Mouse (Mus musculus) cerebellum, adult 8-10 months (tissue): ENCODE data around the gene Lnx2.

Experiments used
- DNase-seq: peaks from one replicate; pipeline ENCODE4 v3.0.0; 2022

The Lnx2 gene

DNA sequence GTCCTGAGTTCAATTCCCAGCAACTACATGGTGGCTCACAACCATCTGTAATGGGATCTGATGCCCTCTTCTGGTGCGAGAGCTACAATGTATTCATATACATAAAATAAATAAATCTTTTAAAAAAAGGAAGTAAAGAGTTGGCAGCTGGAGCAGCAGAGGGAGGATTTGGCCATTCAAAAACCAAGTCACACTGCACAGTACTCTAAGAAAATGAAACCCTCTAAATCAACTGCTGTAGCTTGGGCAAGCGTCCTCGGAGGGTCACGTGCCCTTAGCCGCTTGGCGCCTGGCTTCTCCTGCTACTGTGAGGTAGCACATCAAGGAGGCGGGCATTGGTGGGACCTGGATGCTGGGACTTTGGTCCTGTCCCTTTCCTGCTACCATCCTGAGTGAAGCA lies 61.2 kb downstream of the Lnx2 start:
- no peak for DNase-seq

DNA sequence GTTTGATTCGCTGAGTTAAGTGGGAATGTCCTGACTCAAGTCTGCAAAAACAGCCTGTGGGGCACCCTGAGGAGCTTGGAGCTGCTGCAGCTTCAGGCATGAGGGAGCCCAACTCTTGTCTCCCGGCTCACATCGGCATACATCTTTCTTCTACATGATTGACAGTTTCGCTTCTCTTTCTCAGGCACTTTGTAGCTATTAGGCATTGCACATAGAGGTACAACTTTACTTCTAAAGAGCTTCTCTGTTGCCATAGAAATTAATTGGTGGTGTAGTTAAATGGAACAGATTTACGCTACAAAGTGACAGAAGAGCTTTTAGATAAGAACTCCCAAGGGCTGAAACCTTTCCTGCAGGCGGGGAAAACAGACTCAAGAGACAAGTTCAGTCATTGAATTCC lies 62.5 kb downstream of the Lnx2 start:
- DNase-seq = no peak

DNA sequence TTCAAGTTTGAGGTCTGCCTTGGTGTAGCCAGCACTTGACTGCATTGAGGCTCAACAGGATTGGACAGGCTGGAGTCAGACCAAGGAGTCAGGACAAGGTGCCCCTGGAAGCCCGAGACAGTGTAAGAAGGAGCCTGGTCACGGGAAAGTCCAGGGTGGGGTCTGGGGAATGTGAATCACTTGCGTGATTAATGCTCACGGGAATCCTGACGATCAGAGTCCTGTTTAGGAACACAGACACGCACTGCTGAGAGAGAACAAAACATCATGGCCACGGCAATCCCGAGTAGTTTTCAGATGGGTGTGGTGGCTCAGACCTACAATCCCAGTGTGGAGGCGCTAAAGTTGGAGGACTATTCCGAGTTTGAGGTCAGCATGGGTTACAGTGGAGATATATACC lies 65.1 kb downstream of the Lnx2 start:
- DNase-seq = no peak

DNA sequence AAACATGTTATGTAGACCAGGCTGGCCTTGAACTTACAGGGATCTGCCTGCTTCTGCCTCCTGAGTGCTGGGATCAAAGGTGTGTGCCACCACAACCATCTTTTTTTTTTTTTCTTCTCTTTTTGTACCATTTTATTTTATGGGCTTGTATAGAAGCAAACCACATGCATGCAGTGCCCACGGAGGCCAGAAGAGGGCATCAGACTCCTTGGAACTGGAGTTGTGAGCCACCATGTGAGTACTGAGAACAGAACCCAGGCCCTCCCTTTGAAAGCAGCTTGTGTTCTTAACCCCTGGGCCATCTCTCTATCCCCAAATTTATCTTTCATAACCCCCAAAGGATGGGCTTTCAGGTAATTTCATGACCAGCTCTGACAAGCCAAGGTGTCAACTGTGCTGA lies 73.1 kb downstream of the Lnx2 start:
- no peak for DNase-seq

DNA sequence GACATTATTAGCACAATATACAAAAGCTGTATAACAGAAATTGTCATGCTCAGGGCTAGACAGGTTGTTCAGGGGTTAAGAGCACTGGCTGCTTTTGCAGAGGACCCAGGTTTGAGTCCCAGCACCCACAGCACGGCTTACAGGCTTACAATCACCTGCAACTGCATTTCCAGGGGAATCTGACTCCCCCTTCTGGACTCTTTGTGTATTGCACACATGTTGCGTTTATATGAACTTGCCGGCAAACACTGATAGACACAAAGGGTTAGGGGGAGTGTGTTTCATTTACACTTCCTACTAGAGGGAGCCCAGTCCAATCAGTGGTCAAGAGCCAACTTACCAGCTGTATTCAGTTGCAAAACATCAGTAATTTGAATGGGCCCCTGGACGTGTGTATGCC lies 75.1 kb downstream of the Lnx2 start:
- DNase-seq = no peak

DNA sequence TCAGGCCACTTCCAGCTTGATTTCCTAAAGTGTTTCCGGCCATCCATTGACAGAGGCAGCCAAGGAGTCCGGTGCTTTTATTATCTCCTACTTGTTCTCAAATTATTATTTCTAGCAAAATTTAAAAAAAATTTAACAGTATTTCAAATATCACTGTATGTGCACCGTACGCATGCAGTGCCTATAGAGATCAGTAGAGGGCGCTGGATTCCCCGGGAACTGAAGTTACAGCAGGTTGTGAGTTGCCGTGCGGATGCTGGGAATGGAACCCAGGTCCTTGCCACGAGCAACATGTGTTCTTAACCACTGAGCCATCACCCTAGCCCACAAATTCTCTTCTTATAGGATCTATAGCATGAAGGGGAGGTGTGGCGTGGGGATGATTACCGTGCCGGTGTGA lies 77.6 kb downstream of the Lnx2 start:
- DNase-seq = no peak

DNA sequence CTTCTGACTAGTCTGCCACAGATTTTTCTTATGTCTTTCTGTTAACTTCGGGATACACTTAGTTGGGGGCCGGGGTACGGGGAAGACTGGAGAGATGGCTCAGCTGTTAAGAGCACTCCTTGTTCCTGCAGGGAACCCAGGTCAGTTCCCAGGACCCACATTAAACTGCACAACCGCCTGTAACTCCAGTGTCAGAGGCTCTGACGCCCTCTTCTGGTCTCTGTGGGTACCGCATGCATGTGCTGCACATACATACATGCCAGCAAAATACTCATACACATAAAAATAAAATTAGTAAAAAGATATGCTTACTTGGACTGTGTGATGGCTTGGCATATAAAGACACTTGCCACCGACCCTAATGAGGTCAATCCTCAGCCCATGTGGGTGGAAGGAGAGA lies 79.6 kb downstream of the Lnx2 start:
- no peak for DNase-seq

DNA sequence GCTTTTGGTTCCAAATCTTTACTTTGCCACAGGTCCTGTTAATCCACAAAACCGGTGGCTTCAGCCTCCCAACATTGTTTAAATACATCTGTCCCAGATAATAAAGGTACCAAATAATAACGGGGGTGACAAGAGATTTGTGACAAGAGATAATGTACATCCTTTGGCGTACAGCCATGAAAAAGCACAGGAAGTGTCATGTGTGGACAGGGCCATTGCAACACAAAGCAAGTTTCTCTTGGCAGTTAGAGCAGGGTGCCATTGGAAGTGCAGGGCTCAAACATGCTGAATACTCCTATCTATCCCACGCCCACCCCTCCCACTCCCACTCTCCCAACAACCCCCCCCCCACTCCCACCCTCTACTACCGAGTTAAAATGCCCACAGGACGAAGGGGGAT lies 81.4 kb downstream of the Lnx2 start:
- DNase-seq = no peak

DNA sequence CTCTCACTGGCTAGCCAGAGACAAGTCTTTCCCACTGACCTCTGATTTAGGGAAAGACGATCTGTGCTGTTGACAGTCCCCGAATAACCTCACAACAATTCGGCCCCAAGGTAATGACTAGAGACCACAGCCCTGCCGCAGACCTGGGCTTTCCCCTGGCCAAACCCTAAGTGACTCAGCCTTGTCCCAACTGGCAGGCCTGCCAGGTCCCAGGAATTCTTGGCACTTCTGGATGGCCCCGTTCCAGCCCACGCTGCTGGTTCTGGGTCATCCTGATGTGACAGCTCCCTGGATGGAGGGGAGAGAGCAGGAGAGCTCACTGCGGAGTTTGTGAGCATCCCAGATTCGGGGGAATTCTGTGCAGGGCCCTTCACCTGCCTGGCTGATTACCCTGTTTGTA lies 82.9 kb downstream of the Lnx2 start:
- DNase-seq = no peak

DNA sequence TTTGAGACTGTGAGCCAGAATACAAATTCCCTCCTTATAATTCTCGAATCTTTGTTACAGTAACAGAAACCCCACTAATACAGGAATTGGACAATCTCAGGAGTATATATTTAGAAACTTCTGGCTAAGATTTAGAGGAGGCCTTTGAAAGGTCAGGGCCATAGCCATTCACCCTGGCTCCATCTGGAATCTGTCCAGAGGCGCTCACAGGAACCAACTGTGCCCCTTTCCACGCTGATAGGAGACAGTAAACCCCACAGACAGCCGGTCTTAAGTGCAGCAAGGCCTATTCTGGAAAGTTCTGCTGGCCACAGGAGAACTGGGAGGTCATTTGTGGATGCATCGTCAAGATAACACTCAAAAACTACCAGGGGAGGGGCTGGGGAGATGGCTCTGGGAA lies 87.3 kb downstream of the Lnx2 start:
- no peak for DNase-seq

DNA sequence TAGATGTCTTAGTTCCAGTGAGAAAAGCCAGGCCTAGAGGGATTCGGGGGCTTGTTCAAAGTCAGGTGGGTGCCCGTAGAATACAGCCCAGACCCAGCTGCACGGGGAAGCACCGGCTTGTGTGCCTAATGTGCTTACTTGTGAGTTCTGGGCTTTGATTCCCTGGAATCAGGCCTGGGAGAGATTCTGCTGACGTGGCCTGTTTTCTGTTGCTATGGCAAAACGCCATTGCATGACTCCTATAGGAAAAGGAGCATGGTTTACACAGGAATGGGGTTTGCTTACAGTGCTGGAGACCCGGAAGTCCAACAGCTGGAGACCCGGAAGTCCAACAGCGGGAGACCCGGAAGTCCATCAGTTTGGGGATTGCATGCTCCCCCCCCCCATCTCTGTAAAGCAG lies 88.8 kb downstream of the Lnx2 start:
- DNase-seq = no peak

DNA sequence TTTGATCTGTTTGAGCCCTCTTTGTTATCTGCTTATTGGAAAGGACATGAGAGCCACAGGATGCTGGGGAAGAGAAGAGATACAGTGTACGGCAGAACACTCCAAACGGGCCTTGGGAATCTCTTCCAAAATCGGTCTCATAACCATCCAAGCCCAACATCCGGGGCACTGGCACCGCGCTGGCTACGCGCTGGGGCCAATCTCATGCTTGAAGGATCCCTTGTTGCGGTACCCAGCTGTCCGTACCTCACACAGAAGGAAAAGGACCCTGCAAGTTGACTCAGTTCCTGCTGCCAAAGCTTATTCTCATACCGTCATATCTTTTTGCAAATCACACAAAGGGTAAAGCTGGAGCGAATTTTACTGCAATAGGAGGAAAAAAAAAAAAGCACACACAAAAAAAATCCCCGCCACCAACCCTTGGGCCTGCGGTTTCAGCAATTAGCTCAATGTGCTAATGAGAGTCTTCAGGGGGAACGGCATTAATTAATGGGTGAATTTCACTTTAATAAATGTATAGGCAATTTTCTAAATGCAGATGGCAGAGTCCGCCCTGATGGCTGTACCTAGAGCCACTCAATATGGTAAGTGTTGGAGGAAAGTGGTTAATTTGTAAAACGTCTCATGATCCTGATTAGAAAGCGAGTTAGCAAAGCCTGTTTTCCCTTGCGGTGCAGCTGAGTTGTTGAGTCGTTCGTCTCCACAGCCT lies 90.5 kb downstream of the Lnx2 start:
- no peak for DNase-seq

DNA sequence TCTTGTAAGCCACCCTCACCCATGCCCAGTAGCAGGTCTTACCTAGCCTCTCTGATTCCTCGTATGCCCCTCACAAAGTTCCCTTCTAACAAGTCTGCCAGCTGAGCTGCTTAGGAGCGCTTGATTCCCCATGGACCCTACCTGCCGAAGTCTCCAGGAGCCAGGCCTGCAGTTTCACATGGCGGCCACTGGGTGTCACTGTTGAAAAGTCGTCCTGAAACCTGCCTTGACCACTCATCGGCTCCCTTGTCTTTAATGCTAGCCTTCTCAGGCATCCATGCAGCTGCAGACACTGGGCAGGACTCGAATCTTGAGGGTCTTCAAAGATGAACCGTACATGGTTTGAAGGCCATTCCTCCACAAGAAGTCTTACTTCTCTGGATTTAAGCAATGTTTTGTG lies 93.2 kb downstream of the Lnx2 start:
- DNase-seq = peak; percentile 69

DNA sequence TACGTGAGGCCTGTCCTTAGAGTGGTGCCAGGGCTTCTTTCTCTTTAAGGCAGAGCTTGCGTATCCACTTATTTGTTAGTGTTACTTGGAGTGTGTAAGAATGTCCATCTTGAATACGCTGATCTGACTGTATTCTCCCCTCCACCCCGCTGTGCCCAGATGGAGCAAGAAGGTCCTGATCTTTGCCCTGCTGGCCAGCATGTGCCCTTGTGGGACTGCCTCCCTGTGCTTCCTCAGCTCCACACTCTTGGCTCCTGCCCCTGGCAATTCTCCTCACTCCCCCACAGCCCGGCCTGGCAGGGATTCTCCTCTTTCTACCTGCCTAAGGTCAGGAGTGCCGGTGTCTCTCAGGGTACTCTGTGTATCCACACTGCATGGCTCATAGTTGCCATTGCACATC lies 95.0 kb downstream of the Lnx2 start:
- no peak for DNase-seq

DNA sequence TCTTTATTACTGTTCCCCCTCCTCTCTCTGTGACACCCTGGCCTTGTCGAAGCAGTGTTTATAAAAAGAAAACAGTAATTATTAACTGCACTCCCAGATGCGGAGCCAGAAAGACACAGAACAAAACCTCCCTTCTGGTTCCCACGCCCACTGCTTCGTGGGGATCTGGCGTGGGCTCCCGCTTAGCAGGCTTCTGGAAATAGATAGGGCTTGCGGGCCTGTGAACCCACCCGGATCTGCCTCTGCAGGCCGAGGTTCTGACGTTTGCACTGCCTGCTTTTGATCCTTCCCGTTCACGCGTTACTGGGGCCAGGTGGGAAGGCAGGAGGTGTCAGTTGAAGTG lies 101.6 kb downstream of the Lnx2 start:
- no peak for DNase-seq

DNA sequence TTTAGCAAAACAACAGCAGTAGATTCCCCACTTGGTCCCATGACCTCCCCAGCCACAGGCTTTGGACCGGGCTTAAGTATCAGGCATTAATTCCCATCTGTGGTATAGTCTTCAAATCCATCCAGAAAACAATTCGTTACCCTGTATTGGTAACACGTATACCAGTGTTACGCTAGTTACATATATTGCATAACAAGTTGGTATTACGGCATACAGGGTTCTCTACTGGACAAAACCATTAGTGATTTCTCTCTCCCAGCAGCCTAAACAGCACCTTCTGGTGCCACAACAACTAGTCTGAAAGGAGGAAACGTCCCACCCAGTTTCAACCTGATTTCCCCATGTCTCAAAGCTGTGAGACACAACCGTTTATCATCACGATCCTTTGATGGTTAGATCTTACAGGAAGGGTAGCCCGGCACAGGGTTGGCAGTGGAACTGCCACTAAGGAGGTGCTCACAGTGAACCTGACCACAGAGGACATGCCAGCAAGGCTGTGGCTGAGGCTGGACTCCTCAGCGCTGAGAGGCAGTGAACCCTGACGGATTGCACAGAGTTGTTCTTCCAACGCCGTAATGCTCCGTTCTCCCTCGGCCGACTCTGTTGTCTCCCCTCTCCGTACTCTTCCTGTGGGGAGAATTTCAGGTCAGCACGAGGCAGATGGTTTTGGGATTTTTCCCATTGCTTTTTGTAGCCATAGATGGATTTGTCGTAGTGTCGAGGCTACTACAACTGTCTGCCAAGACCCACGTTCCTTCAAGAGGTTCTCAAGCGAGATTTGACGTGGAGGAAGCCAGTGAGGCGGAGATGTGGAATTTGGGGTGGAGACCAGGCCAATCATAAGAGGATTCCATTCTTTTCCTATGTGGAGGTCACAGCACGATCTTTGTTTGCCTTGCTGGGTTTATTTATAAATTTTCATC lies 102.3 kb downstream of the Lnx2 start:
- no peak for DNase-seq

DNA sequence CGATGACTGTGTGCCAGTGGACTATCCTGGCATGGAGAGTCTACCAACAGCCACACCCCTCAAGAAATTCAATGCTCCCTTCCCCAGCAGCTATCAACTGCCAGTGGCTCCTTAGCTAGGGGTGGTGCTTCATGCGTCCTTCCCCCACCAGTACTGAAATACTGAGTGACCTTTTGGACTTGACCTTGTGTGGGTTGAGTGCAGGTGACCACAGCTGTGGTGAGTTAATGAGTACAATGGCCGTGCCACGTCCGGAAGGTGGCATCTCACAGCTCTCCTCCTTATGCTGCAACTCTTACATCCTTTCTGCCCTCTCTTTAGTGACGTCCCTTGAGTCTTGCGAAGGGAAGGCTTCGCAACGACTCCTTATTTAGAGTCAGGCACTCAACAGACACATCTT lies 103.0 kb downstream of the Lnx2 start:
- DNase-seq = no peak

DNA sequence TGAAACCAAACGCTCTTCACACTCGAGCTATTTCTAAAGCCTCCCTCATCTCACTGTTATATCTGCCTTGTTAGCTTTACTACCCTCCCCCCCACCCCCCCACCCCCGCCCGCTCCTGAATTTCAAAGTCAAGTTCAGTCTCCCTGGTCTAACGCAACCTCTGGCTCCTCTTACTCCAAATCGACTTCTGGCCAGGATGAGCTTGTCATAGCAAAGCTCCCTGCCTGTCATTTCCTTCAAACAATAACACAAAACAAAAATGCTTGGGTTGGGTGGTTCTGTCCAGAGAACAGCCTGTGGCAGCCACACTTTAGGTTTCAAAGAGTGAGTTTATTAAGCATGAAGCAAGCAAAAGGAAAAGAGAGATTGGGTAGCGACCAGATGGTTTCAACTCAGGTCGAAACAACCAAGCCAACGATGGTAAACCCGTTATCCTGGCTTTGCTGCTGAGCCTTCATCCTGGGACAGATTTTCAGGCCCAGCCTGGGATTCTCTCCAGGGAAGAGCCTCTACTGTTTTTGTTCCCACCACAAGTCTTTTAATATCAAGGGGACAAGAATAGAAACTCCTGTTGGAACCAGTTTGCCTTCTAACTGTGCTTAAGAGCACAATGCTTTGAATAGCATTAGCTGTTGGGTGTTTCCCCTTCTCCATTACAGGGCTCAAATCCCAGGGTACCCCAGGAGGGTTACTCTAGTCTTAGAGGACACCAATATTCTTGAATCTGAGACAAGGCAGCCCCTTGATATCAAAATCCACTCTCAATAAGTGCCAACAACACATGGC lies 104.4 kb downstream of the Lnx2 start:
- DNase-seq = no peak

DNA sequence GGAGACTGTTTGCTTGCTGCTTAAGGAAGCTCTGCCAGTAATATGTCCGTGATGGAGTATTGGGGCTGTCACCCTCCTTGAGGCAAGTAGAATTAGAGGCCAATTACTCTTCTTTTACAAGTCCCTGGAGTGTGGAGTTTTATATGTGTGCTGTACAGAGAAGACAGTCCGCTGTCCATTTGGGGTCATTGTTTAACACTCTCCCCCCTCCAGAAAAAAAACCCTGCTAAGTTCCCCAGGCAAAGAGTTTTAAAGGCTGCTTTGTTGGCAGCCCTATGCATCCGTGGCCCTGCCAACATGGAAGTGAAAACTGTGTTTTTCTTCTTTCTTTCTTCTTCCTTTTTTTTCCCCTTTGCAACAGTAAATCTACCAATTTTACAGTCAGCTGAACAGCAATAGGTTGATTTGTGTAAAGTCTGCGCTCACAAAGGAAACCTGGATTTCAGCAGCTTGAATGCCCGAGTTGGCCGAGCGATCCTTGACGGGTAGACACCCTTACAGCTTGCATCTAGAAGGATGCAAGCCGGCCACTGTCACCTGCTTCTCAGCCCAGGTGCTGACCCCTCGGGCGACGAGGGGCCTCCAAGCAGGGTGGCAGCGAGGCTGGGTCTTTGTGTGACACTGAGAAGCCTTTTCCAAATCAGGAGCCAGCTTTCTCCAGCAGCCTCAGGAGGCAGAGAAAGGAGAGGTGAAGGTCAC lies 107.5 kb downstream of the Lnx2 start:
- DNase-seq = no peak
